Mouse (Mus musculus) heart, postnatal 0 days (tissue): ENCODE measurements at regions not wholly inside any gene's neighbourhood (a gene's known extent, or its start where the extent isn't known, plus 50 kb on each side); places are given as distances from the start of the nearest gene placed in this dataset.

Experiments
- CTCF ChIP-seq: IDR thresholded peaks from 2 replicates; pipeline ENCODE4 v1.5.1; 2016; ENCODE audit warnings: antibody characterized with exemption, control low read depth, low read depth
- EP300 ChIP-seq: IDR thresholded peaks from 2 replicates; pipeline ENCODE4 v1.6.1; 2016; ENCODE audit warnings: antibody characterized with exemption, low read depth

DNA sequence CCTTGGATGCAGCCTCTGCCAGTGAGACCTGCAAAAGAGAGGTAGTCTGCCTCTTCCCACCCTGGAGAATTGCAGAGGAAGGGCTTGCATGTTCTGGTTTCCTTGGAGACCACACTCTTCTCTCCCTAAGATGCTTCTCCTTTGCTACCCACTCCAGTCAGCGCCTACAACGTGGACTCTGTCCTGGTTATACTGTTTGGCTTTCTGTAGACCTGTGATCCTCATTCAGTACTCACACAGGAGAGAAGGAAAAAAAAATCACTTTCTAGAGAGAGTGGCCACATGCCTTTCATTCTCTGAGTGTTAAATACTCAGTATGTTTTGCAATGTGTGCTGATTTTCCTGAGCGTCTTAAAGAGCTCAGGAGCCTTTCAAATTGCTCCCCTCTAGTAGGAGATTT lies 372.0 kb upstream of the Tenm4 start:
- TF ChIP-seq CTCF = no peak
- no peak for TF ChIP-seq EP300
